In genomic region chr11:71738501-71739045, GRCm38 (mm10) we compare ENCODE assay signal across 25 mouse cellular contexts. TPM values are rescaled to one million over a fixed set of nuclear protein-coding genes. Genes with fewer than 3 reads are reported as not detected.
"Had no signal": no experiment of that assay in that cellular context is flagged by ENCODE, and none has a peak within 500 bp of the region (broad histone marks: within the 10 kb centered on the region; RNA-seq: fewer than 3 reads in every experiment).

No protein-coding gene starts in this region.

- H3K9me3 ChIP-seq: limb, embryonic 12.5 days; limb, embryonic 15.5 days; neural tube, embryonic 13.5 days; stomach, embryonic 15.5 days had no signal

- H3K27me3 ChIP-seq: limb, embryonic 12.5 days; limb, embryonic 15.5 days; neural tube, embryonic 13.5 days; stomach, embryonic 15.5 days had no signal

- H3K27ac ChIP-seq: limb, embryonic 12.5 days; limb, embryonic 15.5 days; liver, embryonic 14.5 days; macrophage; neural tube, embryonic 13.5 days; stomach, embryonic 15.5 days had no signal

- H3K4me2 ChIP-seq: limb, embryonic 12.5 days; limb, embryonic 15.5 days; liver, embryonic 11.5 days; lung, embryonic 14.5 days; neural tube, embryonic 13.5 days; stomach, embryonic 15.5 days had no signal

- DNase-seq: kidney, adult 18-20 months; kidney, adult 9 months; kidney, postnatal 14 days; kidney, postnatal 4 days; layer of hippocampus, postnatal 36 days; left cerebral cortex, postnatal 4 days; liver, postnatal 0 days; lung, embryonic 14.5 days; retina, postnatal 1 day; right cerebral cortex, postnatal 25 days; spleen, adult 18-20 months; thymus, postnatal 25 days had no signal

- H3K36me3 ChIP-seq: limb, embryonic 12.5 days; limb, embryonic 15.5 days; neural tube, embryonic 13.5 days; stomach, embryonic 15.5 days had no signal

- H3K9ac ChIP-seq: limb, embryonic 12.5 days; limb, embryonic 15.5 days; liver, embryonic 14.5 days; liver, postnatal 0 days; lung, embryonic 14.5 days; neural tube, embryonic 13.5 days; stomach, embryonic 15.5 days had no signal

- ATAC-seq: intestine, embryonic 16.5 days; liver, postnatal 0 days; lung, postnatal 0 days had no signal

- H3K4me3 ChIP-seq: limb, embryonic 12.5 days; limb, embryonic 15.5 days; myocyte; neural tube, embryonic 13.5 days; stomach, embryonic 15.5 days had no signal

- H3K4me1 ChIP-seq: limb, embryonic 15.5 days; stomach, embryonic 15.5 days had no signal

RNA-seq across cellular contexts. Expression of gene Wscd1, which starts 11.1 kb away (rescaled TPM):
- total RNA-seq: megakaryocyte, adult 5-6 weeks; monocyte, adult 5-6 weeks; neutrophil, adult 5-6 weeks had no signal
- polyA plus RNA-seq: macrophage had no signal
